16 mouse cellular contexts compared by ENCODE assay signal in genomic region chr12:117721748-117722150, GRCm38 (mm10).
DNase-seq lines count a peak whose midpoint lies in the region; ATAC-seq and TF ChIP-seq lines count a peak whose summit lies in the region.
"Had no signal": no experiment of that assay in that cellular context is flagged by ENCODE, and none has a peak within 500 bp of the region (broad histone marks: within the 10 kb centered on the region; RNA-seq: fewer than 3 reads in every experiment).

No protein-coding gene starts in this region.

- H3K36me3 ChIP-seq in kidney, adult 2 months (ENCODE audit: control insufficient read depth, insufficient read depth, low read length): peaks cover 2% of the 10 kb centered on the region; the same call in 1 of the 2 replicates
- H3K36me3 ChIP-seq in forebrain, embryonic 15.5 days: peaks cover 11% of the 10 kb centered on the region
- no peaks in the 10 kb centered on the region for H3K36me3 ChIP-seq in liver, embryonic 13.5 days
- H3K36me3 ChIP-seq in stomach, embryonic 15.5 days: no peaks in the 10 kb centered on the region
- H3K36me3 ChIP-seq: embryonic facial prominence, embryonic 15.5 days had no signal

- H3K4me1 ChIP-seq in kidney, adult 2 months (ENCODE audit: control insufficient read depth, insufficient read depth, low read length): no peaks in the 10 kb centered on the region
- peaks cover 12% of the 10 kb centered on the region; the same call in 1 of the 2 replicates for H3K4me1 ChIP-seq in forebrain, embryonic 15.5 days
- H3K4me1 ChIP-seq in liver, embryonic 13.5 days (replicated peaks): peaks cover 6% of the 10 kb centered on the region; the same call in 1 of the 2 replicates
- no peaks in the 10 kb centered on the region for H3K4me1 ChIP-seq in stomach, embryonic 15.5 days
- H3K4me1 ChIP-seq: embryonic facial prominence, embryonic 15.5 days; lung, embryonic 15.5 days had no signal

- no peak overlapping the region for H3K9ac ChIP-seq in forebrain, embryonic 15.5 days (replicated peaks)
- H3K9ac ChIP-seq in liver, embryonic 13.5 days: no peak overlapping the region
- H3K9ac ChIP-seq in stomach, embryonic 15.5 days: no peak overlapping the region
- H3K9ac ChIP-seq: embryonic facial prominence, embryonic 15.5 days; lung, embryonic 15.5 days had no signal

- ATAC-seq in forebrain, embryonic 15.5 days (replicated peaks): peak; percentile 41
- peak; percentile 50; the same call in 1 of the 2 replicates for ATAC-seq in liver, embryonic 13.5 days (ENCODE audit: low read depth)
- peak; percentile 86 for ATAC-seq in stomach, embryonic 15.5 days (ENCODE audit: insufficient read depth, low FRiP score, low read depth)
- ATAC-seq: Patski had no signal

- H3K9me3 ChIP-seq in forebrain, embryonic 15.5 days: no peaks in the 10 kb centered on the region
- no peaks in the 10 kb centered on the region for H3K9me3 ChIP-seq in liver, embryonic 13.5 days (replicated peaks)
- H3K9me3 ChIP-seq in stomach, embryonic 15.5 days: no peaks in the 10 kb centered on the region
- H3K9me3 ChIP-seq: embryonic facial prominence, embryonic 15.5 days; lung, embryonic 15.5 days had no signal

- no peaks in the 10 kb centered on the region for H3K27me3 ChIP-seq in kidney, adult 2 months (replicated peaks; ENCODE audit: control insufficient read depth, insufficient read depth, low read length)
- H3K27me3 ChIP-seq in forebrain, embryonic 15.5 days: no peaks in the 10 kb centered on the region
- no peaks in the 10 kb centered on the region for H3K27me3 ChIP-seq in liver, embryonic 13.5 days
- no peaks in the 10 kb centered on the region for H3K27me3 ChIP-seq in stomach, embryonic 15.5 days (replicated peaks)
- H3K27me3 ChIP-seq: embryonic facial prominence, embryonic 15.5 days; lung, embryonic 15.5 days; Patski had no signal

- H3K4me2 ChIP-seq in forebrain, embryonic 15.5 days (replicated peaks): no peak overlapping the region
- H3K4me2 ChIP-seq in liver, embryonic 13.5 days: no peak overlapping the region
- no peak overlapping the region for H3K4me2 ChIP-seq in stomach, embryonic 15.5 days
- H3K4me2 ChIP-seq: embryonic facial prominence, embryonic 15.5 days; lung, embryonic 15.5 days had no signal

- H3K27ac ChIP-seq in kidney, adult 2 months (ENCODE audit: insufficient read depth, low read depth, low read length): peak overlapping the region; percentile 38; the same call in 1 of the 2 replicates
- no peak overlapping the region for H3K27ac ChIP-seq in forebrain, embryonic 15.5 days (replicated peaks)
- H3K27ac ChIP-seq in liver, embryonic 13.5 days: no peak overlapping the region
- peak overlapping the region; percentile 4; the same call in 1 of the 2 replicates for H3K27ac ChIP-seq in stomach, embryonic 15.5 days
- H3K27ac ChIP-seq: embryonic facial prominence, embryonic 15.5 days; lung, embryonic 15.5 days had no signal

- no peak for DNase-seq in kidney, adult 2 months
- DNase-seq in kidney, adult 9 months: no peak
- DNase-seq in liver, embryonic 13.5 days: no peak
- DNase-seq in gastrocnemius, adult 8-10 months (ENCODE audit: low spot score in 2 of 2): no peak
- no peak for DNase-seq in kidney, postnatal 14 days
- DNase-seq: cerebellum, adult 9-10 months; gastrocnemius, postnatal 10 days; heart, postnatal 14 days; kidney, postnatal 36 days; spleen, adult 18-20 months; thymus, adult 2 months had no signal

- WGBS in kidney, adult 2 months: 54% methylated on average over 6 of the region's 6 CpGs
- 51% methylated on average over 6 of the region's 6 CpGs for WGBS in forebrain, embryonic 15.5 days
- WGBS in liver, embryonic 13.5 days (ENCODE audit: insufficient replicate concordance): 35% methylated on average over 6 of the region's 6 CpGs
- WGBS in stomach, embryonic 15.5 days: 40% methylated on average over 6 of the region's 6 CpGs

- TF ChIP-seq POLR2A in kidney, adult 2 months (IDR thresholded peaks at IDR 0.05; ENCODE audit: low read depth, low read length): no peak

- H3K4me3 ChIP-seq in kidney, adult 2 months (ENCODE audit: insufficient read depth, low read depth, low read length): no peak overlapping the region
- no peak overlapping the region for H3K4me3 ChIP-seq in forebrain, embryonic 15.5 days
- H3K4me3 ChIP-seq in liver, embryonic 13.5 days (replicated peaks): no peak overlapping the region
- no peak overlapping the region for H3K4me3 ChIP-seq in stomach, embryonic 15.5 days (replicated peaks)
- H3K4me3 ChIP-seq: embryonic facial prominence, embryonic 15.5 days; lung, embryonic 15.5 days had no signal

- TF ChIP-seq CTCF in kidney, adult 2 months (conservative IDR thresholded peaks at IDR 0.05; ENCODE audit: insufficient read depth, insufficient read length, low read depth, low read length): no peak

Comparison
In these comparisons a context has a peak if more than half of its experiments do, and no peak if none do; other contexts are left out.
1. H3K27ac ChIP-seq: peak in kidney, adult 2 months (single experiment) and stomach, embryonic 15.5 days (single experiment); none in forebrain, embryonic 15.5 days (single experiment) and liver, embryonic 13.5 days (single experiment).
2. Peak in every context shown above with its lines, with median percentiles within 50 percentile points of each other: ATAC-seq.